Mouse (Mus musculus): ENCODE measurements at regions not wholly inside any gene's neighbourhood (a gene's known extent, or its start where the extent isn't known, plus 50 kb on each side); places are given as distances from the start of the nearest gene placed in this dataset.

DNA sequence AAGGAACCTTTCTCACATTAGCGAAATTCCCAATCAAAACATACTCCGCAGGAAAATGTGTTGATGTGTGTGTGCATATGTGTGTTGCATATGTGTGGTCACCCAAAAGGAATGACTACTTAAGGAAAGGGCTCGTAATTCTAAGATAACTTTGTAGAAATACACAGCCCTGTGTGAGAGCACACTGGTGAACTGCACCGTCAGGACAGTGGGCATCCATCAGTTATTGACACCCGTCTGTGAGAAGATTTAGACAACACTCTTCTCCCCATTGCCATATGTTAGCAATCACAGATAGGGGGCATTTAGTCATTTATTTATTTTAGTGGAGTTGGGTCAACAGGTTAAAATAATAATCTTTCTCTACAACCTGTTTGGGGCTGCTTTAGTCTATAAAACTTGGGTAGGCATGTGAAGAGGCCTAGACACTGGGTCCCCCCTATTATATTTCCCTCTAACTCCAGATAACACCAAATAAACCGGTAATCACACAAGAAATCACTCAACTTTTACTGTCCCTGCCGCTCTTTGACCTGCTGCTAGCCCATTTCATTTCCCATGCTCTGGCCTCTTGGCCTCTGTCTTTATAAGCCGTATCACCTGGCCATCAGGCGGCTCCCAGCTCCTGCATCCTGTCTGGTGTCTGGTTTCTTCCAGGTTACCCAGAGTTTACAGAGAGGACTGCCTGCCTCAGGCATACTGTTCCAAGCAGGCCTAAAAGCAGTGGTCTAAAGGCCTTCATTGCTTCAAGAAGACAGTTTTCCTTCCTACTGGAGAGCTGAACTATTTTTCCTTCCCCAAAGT lies 169.8 kb upstream of the Arrdc4 start:
- TF ChIP-seq CTCF (IDR thresholded peaks at IDR 0.05; ENCODE audit: low read depth), result no peak
- no peak overlapping the region for H3K9ac ChIP-seq (ENCODE audit: low read depth, low read length)

DNA sequence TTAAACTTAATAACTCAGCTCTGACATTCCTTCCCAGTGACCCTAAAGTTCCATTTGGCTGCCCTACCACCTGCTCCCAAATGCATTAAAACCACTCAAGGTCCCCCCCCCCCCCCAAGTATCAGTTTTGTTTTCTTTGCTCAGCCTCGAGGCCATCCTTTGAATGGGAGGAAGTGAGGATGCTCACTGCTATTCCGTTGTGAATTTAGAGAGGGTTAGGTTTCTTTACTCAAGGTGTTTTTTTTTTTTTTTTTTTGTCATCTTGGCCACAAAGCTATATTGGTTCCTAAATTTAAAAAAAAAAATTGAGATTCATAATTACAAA lies 168.8 kb upstream of the Arrdc4 start:
- 18% methylated on average over 2 of the region's 2 CpGs for WGBS
- Histone ChIP-seq H3K9me3 (ENCODE audit: control insufficient read depth) (no peaks in the 10 kb centered on the region), H3K4me3 (ENCODE audit: low read depth, low read length) (no peak overlapping the region), H3K36me3 (ENCODE audit: control insufficient read depth, insufficient read depth) (no peaks in the 10 kb centered on the region), H3K4me2 (replicated peaks; ENCODE audit: low read depth) (no peak overlapping the region), H3K9ac (ENCODE audit: low read depth, low read length) (no peak overlapping the region), H3K27ac (ENCODE audit: low read depth, low read length) (no peak overlapping the region), H3K27me3 (replicated peaks; ENCODE audit: control insufficient read depth, insufficient read depth, low read length) (no peaks in the 10 kb centered on the region), H3K4me1 (replicated peaks; ENCODE audit: control insufficient read depth, insufficient read depth, low read length) (no peaks in the 10 kb centered on the region)
- ATAC-seq, result no peak
- no peak for TF ChIP-seq CTCF (IDR thresholded peaks at IDR 0.05; ENCODE audit: low read depth)

More for the DNA sequence above, 169.8 kb upstream of the Arrdc4 start:
- H3K36me3 ChIP-seq (ENCODE audit: control insufficient read depth, insufficient read depth), result no peaks in the 10 kb centered on the region
- H3K4me1 ChIP-seq (replicated peaks; ENCODE audit: control insufficient read depth, insufficient read depth, low read length), result no peaks in the 10 kb centered on the region
- no peaks in the 10 kb centered on the region for H3K27me3 ChIP-seq (replicated peaks; ENCODE audit: control insufficient read depth, insufficient read depth, low read length)
- WGBS, result 72% methylated on average over 9 of the region's 9 CpGs
- H3K4me2 ChIP-seq (replicated peaks; ENCODE audit: low read depth), result no peak overlapping the region
- no peaks in the 10 kb centered on the region for H3K9me3 ChIP-seq (ENCODE audit: control insufficient read depth)
- no peak for ATAC-seq
- no peak overlapping the region for H3K4me3 ChIP-seq (ENCODE audit: low read depth, low read length)
- H3K27ac ChIP-seq (ENCODE audit: low read depth, low read length), result no peak overlapping the region

DNA sequence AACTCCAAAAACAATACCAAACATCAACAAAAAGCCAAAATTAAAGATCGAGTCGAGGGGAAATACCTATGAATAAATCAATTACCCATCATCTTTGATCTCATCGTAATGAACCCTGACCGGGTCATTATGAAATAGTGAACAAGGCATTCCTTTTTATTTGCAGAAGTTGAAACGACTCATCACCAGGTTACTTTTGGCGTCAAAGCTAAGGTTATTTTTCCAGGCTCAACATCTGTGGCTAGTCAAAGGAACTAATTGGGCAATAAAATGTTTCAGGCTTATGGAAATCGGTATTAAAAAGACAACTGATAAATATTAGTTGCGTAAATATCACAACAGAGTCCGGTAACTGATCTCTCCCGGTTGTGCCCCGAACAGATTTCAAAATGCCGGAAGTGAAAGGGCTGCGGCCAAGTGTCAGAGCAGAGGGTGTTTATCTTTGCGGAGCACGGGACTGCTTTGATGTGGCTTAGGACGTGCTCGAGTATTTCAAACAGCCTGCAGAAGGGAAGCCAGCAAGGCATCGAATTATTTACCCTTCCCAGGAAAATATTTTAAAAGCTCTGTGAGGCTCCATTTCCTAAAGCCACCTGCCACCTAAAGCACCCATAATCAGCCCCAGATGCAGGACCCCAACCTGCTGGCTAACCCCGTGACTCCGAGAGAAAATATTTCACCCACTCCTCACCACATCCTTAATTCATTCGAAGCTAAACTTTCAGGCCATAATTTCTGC lies 168.3 kb upstream of the Arrdc4 start:
- Histone ChIP-seq H3K36me3 (ENCODE audit: control insufficient read depth, insufficient read depth) (no peaks in the 10 kb centered on the region), H3K27ac (ENCODE audit: low read depth, low read length) (no peak overlapping the region), H3K4me1 (replicated peaks; ENCODE audit: control insufficient read depth, insufficient read depth, low read length) (no peaks in the 10 kb centered on the region), H3K27me3 (replicated peaks; ENCODE audit: control insufficient read depth, insufficient read depth, low read length) (no peaks in the 10 kb centered on the region), H3K4me2 (replicated peaks; ENCODE audit: low read depth) (peak overlapping the region; percentile 48), H3K4me3 (ENCODE audit: low read depth, low read length) (no peak overlapping the region), H3K9me3 (ENCODE audit: control insufficient read depth) (no peaks in the 10 kb centered on the region), H3K9ac (ENCODE audit: low read depth, low read length) (no peak overlapping the region)
- ATAC-seq, result no peak
- no peak for TF ChIP-seq CTCF (IDR thresholded peaks at IDR 0.05; ENCODE audit: low read depth)
- WGBS, result 23% methylated on average over 21 of the region's 21 CpGs

- no peaks in the 10 kb centered on the region for H3K36me3 ChIP-seq (ENCODE audit: control insufficient read depth, insufficient read depth)
- no peak for TF ChIP-seq CTCF (IDR thresholded peaks at IDR 0.05; ENCODE audit: low read depth)
- no peak overlapping the region for H3K4me3 ChIP-seq (ENCODE audit: low read depth, low read length)
- H3K4me2 ChIP-seq (replicated peaks; ENCODE audit: low read depth), result no peak overlapping the region
- 89% methylated on average over 9 of the region's 9 CpGs for WGBS
- no peaks in the 10 kb centered on the region for H3K4me1 ChIP-seq (replicated peaks; ENCODE audit: control insufficient read depth, insufficient read depth, low read length)
- H3K9me3 ChIP-seq (ENCODE audit: control insufficient read depth), result no peaks in the 10 kb centered on the region
- H3K27ac ChIP-seq (ENCODE audit: low read depth, low read length), result no peak overlapping the region
- ATAC-seq, result no peak
- H3K27me3 ChIP-seq (replicated peaks; ENCODE audit: control insufficient read depth, insufficient read depth, low read length), result no peaks in the 10 kb centered on the region
- no peak overlapping the region for H3K9ac ChIP-seq (ENCODE audit: low read depth, low read length)
These were observed 166.9 kb upstream of the Arrdc4 start for GRCm38 (mm10) chr7:68915976-68916375.

- no peak for ATAC-seq
- Histone ChIP-seq H3K27ac (ENCODE audit: low read depth, low read length) (no peak overlapping the region), H3K4me1 (replicated peaks; ENCODE audit: control insufficient read depth, insufficient read depth, low read length) (no peaks in the 10 kb centered on the region), H3K9me3 (ENCODE audit: control insufficient read depth) (no peaks in the 10 kb centered on the region), H3K36me3 (ENCODE audit: control insufficient read depth, insufficient read depth) (no peaks in the 10 kb centered on the region), H3K9ac (ENCODE audit: low read depth, low read length) (no peak overlapping the region), H3K4me3 (ENCODE audit: low read depth, low read length) (no peak overlapping the region), H3K27me3 (replicated peaks; ENCODE audit: control insufficient read depth, insufficient read depth, low read length) (no peaks in the 10 kb centered on the region), H3K4me2 (replicated peaks; ENCODE audit: low read depth) (no peak overlapping the region)
- 52% methylated on average over 4 of the region's 4 CpGs for WGBS
- TF ChIP-seq CTCF (IDR thresholded peaks at IDR 0.05; ENCODE audit: low read depth), result no peak
These were observed 165.3 kb upstream of the Arrdc4 start for GRCm38 (mm10) chr7:68914344-68914743.

DNA sequence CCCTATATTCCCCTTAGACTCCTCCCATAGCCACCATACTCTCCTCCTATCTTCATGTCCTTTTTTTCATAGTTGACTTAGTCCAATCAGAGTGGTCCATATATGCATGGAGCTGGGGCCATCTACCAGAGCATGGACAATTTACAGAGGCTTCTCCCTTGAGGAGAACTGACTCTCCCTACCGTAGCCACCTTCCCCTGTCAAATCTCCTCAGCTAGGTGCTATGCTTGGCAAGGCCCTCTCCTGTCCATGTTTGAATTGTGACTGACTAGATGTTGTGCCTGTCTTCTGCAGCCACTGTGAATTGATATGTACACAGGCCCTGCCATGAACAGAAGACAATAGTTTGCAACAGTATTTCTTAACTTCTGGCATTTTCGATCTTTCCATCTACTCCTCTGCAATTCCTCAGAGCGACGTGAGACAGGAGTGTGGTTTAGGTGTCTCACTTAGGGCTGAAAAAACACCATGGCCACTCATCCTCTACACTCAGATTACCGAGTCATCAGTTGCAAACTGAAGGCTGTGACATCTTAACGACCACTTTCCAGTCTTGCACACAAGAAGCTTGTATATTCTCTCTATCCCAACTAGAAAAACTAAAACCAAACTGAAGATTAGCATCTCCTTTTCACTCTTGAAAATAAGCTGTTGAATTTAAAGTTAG lies 163.1 kb upstream of the Arrdc4 start:
- Histone ChIP-seq H3K4me1 (replicated peaks; ENCODE audit: control insufficient read depth, insufficient read depth, low read length) (no peaks in the 10 kb centered on the region), H3K4me2 (replicated peaks; ENCODE audit: low read depth) (no peak overlapping the region), H3K27ac (ENCODE audit: low read depth, low read length) (no peak overlapping the region), H3K4me3 (ENCODE audit: low read depth, low read length) (no peak overlapping the region), H3K9me3 (ENCODE audit: control insufficient read depth) (no peaks in the 10 kb centered on the region), H3K9ac (ENCODE audit: low read depth, low read length) (no peak overlapping the region), H3K36me3 (ENCODE audit: control insufficient read depth, insufficient read depth) (no peaks in the 10 kb centered on the region), H3K27me3 (replicated peaks; ENCODE audit: control insufficient read depth, insufficient read depth, low read length) (no peaks in the 10 kb centered on the region)
- no peak for TF ChIP-seq CTCF (IDR thresholded peaks at IDR 0.05; ENCODE audit: low read depth)
- ATAC-seq, result no peak
- WGBS, result 81% methylated on average over 6 of the region's 6 CpGs

All from intestine, postnatal 0 days (tissue).